Mouse (Mus musculus) left cerebral cortex, adult 11 months (tissue): Measurements from ENCODE around the gene Epha2.

Source experiments
- DNase-seq: peaks from one replicate; pipeline ENCODE4 v3.0.0; 2022; ENCODE audit warnings: low spot score

The Epha2 gene

DNA sequence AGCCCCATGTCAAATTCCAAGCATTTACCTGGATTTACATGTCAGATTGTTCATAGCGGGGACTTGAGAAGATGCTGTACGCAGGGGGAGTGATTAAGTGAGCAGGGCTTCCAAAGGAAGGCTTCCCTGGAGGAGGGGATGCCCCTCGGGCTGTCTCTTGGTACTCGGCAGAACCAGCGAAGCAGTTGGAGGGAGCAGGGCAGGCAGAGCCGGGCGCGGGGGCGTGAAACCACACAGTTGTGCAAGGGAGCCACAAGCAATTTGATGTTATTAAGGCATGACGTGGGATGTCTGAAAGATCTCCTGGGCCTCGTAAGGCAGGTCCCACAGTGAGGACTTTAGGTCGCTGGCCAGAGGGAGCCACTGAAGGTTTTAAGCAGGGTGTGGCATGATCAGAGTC, 28.9 kb downstream of the Epha2 start:
- DNase-seq: no peak

DNA sequence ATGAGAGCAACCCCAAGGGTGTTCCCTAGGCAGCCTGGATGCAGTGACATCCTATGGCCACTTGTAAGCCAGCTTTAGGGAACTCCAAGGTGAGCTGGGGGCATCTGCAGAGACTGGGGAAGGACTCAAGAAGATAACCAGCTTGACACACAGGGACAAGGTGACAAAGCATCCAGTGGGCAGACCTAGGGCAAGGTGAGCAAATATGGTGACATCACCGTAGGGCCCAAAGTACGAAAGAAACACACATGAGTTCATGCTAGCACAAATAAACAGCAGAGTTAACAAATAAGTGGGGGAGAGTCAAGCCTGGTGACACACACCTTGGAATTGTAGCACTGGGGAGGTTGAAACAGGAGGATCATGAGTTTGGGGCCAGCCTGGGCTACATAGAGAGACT, 30.4 kb downstream of the Epha2 start:
- no peak for DNase-seq

DNA sequence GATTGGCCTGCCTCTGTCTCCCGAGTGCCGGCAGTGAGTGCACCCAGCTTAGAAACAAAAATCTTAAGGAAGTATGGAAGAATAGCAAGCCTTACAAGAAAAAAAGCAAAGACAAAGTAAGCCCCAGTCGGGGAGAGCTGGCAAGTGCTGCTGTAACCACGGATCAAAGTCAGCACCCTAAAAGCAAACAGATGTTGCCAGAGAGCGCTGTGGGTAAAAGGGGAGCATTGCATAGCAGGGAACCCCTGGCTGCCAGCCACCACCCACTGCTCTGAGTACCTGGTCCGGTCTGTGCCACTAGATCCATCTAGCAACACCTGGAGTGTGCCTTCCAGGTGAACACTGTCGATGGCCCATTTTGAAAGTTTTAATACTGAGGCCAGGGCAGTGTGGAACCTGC, 31.2 kb downstream of the Epha2 start:
- no peak for DNase-seq

DNA sequence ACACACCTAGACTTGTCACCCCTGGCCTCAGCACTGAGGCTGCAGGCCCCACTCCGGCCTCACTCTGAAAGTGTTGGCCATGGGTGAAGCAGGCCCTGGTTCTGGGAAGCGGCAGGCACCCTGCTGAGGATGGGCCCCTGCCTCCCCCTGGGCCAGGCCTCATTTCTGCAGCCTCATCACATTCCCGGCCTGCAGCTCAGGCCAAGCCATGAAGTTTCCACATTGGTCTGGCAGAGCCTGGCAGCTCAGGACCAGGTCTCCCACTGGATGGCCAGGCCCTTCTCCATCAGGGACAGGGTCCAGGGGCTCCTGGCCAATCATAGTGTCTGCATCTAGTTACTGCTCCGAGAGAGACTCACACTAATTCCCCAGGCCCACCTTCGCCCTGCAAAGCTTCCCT, 33.7 kb downstream of the Epha2 start:
- no peak for DNase-seq

DNA sequence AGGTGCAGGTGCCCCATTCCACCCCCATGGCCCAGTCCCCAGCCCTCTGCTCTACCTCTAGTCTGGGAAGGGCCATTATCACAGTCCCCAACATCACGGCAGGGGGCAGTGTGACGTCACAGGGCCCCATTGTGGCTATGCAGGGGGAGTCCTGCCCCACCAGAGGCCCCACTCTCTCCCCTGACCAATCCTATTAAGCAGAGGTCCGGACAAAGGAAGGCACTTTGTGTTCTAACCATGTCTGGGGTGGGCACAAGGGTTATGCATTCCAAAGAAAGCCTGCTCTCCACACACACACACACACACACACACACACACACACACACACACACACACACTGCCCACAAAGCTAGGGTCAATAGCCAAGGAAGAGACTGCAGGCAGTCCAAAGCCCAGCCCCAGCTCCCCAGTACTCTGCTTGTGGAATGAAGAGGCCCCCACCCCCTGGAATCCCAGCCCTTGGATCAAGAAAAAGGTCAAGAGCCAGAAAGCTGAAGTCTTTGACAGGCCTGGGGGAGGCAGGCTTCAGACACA, 34.3 kb downstream of the Epha2 start:
- no peak for DNase-seq

DNA sequence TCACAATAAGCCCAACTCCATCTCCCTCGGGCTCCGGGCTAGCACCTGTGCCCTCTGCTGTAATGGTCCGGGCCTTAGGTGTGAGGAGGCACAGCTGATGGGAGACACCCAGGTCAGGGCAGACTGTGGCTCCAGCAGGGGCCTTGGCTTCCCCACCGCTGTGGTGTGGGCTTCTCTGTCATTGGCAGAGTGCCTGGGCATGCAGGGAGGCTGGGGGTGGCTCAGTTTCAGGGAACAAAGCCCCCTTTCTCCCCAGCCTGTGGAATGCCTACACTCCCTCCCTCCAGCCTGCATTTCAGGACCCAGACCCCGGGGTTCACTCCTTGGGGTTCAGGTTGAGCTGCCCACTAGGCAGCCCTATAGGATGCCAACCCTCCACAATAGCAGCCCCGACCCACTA, 35.2 kb downstream of the Epha2 start:
- no peak for DNase-seq

DNA sequence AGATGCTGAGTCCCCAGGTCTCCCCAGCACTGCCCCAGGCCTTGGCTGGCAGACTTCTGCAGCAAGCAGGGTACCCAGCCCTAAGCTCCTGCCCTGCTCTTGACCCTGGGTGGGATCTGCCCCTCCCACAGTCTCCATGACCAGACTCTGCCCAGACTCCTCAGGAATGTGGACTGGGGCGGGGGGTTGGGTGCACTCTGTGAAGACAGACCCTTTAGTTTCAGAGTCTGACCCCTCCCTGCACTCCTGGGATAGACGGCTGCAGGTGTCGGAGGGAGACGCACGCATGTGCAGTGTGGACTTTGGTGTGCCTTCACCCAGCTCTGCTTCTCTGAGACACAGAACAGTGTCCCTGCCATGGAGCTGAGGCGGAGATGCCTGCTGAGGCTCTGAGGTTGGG, 36.9 kb downstream of the Epha2 start:
- no peak for DNase-seq

DNA sequence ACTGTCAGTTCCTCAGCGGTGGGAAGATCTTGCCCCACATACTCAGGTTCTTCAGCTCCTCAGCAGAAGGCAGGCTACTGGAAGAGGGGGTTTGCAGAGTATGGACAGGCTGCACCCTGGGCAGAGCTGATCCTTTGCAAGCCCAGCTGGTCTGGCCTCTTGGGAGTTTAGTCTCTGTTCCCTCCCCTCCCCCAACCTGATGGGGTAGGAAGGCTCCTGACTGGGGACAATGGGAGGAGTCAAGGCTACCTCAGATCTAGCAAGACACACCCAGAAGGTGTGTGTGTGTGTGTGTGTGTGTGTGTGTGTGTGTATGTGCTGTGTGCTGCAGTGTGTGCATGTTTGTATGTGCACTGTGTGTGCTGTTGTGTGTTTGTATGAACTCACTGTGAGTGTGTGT, 37.8 kb downstream of the Epha2 start:
- no peak for DNase-seq

DNA sequence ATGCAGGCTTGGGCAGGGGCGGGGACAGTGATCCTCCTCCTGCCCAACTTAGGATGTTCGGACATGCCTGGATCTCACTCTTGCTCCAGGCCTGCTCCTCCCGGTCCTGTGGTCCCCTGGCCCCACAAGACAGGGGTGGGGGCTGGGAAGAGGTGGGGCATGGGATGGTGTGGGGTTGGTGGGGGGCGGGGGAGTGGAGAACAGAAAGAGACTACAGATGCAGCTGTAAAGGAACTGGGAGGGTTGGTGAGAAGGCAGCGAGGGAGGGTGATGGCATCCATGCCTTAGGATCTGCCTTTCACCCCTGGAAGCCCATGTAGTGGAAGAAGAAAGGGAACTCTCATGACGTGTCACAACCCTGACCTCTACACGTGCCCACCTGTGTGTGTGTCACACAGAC, 40.4 kb downstream of the Epha2 start:
- no peak for DNase-seq

DNA sequence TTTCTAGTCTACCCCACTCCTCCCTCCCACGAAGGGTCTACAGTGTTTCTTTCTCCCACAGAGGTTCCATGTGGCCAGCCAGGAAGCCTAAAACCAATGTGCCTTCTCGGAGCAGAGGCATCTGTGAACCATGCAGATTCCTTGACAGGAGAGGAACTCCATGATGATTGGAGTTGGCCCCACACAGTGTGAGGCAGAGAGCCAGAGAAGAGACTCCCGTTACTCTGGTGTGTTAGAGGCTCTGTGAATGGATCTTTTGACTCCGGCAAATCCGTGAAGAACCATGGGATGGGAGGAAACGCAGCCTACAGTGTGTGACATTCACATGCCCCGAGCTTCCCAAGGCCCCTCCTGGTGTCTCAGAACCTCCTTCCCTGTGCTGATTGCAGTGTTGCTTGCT, 42.5 kb downstream of the Epha2 start:
- no peak for DNase-seq

DNA sequence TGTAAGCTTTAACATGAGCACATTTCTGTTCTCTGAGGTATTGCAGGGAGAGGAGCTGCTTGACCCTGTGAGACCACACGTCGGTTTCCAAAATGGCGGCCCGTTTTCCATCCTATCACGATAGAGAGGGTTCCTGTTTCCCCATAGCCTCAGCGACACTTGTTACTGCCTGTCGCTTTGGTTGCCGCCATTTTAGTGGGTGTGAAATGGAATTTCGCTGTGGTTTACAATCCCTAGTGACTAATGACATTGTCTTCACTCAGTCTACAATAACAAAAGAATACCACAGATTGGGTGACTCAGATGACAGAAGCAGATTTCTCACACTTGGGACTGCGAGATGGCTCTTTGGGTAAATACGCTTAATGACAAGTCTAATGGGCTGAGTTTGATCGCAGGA, 44.2 kb downstream of the Epha2 start:
- DNase-seq: no peak

DNA sequence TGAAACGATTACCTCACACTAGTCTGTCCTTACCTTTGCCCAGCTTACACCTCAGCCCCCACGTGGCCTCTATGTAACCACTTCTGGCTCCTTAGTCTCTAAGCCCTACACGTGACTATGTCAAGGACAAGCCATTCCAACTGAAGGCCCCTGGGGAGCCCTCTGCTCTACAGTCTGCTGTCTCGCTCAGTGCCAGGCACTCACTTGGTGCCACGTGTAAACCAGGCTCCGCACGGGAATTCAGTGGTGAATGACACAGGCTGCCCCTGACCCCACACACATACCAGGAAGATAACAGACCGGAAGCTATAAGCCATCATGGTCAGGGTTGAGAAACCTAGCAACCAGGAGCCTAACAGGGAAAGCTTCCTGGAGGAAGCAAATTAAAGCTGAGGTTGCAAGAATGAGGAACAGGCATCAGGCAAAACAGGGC, 46.3 kb downstream of the Epha2 start:
- DNase-seq: no peak

DNA sequence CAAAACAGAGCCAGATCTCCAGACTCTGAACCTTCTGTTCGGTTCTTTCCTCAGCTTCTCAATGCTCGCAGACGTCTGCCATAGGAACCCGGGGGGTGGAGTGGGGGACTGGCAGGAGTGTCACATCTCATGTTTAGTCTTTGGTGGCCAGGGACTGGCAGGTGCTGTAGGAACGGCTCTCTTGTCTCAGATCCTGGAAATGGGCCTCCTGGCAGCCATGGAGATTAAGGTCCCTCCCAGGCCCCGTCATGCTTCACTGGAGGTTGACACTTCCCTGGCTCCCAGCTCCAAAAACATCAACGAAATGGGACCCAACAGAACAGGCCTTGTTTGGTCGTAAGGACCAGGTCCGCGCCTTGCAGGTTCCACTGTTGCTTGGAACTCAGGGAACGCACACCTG, 47.6 kb downstream of the Epha2 start:
- DNase-seq: no peak

DNA sequence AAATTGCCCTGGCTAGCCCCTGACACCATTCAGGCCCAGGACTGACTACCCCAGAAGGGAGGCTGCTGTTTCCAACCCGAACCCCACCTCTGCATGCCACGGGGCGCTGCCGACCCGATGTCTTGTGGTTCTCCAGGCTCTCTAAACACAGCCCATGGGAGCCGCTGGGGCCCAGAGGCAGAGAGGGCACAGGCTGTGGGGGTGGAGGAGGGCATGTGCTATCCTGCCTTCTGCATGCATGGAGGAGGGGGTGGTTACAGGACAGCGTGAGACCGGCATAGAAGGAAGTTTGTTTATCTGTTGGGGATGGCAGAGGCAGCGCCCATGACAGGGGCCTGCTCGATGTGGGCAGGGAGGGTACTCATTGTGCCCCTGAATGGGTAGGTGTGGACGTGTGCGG, 49.0 kb downstream of the Epha2 start:
- no peak for DNase-seq

DNA sequence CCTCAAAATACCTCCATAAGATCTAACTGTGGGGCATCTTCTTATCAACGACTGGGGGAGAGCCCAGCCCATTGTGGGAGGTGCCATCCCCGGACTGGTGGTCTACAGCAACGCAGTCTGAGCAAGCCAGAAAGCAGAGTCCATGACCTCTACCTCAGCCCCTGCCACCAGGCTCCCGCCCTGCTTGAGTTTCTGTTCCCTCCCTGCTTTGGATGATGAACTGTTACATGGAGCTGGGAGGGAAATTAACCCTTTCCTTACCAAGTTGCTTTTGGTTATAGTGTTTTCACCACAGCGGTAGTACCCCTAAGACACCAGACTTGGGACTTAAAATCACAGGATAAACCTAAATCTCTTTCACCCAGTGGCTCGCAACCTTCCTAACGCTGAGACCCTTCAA, 50.9 kb downstream of the Epha2 start:
- DNase-seq: no peak

DNA sequence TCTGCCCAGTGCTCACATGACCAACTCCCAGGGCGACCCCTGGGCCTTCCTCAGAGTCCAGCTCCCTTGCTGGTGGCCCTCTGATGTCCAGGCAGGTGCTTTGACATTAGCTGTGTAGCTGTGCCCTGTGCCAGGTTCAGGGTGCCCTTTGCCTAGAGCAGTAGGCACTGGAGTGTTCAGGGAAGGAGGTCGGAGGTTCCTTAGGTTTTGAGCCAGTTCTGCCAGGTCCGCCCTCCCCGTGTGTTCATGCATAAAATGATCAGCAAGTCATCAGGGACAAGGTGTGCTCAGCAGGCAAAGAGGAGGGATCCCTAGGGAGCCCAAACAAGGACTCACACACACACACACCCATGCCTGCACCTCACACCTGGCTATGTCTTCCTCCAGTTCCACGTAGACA, 51.9 kb downstream of the Epha2 start:
- no peak for DNase-seq

DNA sequence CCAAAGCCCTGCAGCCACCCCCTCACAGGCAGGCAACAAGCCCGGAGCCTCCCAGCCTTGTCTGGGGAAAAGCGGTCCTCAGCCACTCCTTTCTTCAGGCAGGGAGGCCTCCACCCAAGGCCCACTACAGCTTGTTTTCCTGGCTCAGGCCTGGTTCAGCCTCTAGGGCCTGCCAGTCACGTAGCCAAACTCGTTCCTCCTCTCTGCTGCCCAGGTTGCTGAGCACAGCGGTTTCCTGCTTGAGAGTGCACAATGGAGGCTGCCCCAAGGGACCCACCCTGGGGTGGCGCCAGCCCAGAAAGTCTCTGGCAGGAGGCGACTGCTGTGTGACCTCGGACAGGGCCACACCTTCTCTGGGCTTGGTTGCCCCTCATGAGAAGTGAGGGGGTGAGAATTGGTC, 52.8 kb downstream of the Epha2 start:
- DNase-seq: no peak

DNA sequence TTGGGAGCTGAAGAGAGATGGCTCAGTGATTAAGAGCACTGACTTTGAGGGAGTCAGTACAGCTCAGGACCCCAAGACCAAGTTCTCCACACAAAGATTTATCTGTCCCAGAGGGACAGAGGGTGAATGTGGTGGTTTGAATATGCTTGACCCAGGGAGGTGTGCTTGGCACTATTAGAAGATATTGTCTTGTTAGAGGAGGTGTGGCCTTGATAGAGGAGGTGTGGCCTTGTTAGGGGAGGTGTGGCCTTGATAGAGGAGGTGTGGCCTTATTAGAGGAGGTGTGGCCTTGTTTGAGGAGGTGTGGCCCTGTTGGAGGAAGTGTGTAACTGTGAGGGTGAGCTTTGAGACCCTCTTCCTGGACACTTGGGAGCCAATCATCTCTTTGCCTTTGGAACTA, 56.8 kb downstream of the Epha2 start:
- DNase-seq: no peak

DNA sequence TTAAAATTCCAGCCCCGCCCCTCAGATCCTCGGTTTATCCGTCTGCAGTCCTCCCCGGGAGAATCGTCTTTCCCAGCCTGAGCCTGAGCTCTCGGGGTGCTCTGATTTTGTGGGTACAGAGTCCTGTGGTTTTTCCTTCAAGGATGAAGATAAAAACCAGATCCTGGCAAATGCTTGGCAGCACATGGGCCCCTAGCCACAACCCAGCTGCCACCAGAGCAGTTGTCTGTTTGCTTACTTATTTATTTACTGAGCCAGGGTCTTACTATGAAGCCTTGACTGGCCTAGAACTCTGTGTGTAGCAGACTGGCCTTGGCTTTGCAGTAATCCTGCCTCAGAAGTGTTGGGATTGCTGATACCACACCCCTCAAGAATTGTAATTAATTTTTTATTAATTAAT, 58.2 kb downstream of the Epha2 start:
- no peak for DNase-seq

DNA sequence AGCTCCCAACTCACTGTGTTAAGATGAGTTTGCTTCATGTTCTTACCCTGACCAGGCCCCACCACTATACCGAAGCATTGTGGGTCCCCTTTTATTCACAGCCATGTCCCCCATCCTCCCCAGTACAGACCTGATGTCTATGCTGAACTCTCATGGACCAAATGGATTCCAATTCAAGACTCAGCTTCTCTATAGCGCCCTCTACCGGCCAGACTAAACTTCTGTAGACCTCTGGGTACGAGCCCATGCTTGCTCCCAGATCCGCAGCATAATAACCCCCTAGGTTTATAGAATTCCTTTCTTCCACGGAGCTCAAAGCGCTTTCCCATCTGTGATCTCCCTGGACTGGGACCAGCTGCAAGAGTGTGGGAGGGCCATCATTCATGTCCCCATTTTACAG, 59.8 kb downstream of the Epha2 start:
- no peak for DNase-seq

DNA sequence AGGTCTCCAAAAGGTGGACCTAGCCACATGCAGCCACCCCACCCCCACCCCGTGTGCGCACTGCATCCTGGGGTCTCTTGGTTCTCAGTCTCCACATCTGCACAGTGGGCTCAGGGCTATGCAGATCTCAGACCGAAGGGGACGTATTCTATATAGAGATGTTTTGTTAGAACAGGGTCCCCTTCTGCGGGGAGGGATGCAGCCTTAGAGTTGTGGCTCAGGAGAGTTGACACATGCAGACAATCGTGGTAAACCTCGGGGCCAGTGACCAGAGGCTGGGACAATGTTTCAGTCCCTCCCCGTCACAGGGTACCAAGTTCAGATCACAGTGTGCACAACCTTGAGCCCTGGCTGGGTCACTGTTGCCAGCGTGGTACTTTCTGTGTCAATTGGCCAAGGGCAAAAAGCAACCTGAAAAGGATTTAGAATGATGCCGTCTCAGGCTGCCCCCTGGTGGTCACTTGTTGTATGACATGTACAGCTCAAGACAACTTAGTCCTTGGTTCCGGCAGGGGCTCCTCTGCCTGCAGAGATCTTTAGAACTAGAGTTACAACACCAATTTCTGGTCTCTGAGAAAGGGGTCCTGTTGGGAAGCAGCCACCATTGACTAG, 62.0 kb downstream of the Epha2 start:
- DNase-seq: peak; percentile 24

DNA sequence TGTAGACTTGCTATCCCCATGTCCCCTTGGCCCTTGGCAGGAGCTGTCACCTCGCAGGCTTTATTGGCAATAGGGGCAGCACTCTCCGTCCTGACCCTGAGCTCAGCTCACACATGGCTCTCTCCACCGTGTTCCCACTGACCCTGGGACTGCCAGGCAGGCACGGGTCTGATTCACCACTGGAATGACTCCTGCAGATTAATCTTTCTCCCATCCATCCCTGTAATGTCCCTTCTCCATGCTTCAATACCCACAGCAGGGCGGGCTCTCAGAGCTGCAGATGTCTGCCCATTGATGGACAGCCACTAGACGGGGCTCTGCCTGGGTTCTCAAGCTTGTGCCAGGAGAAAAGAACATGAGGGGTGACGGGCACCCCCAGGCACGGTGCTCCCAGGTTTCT, 64.1 kb downstream of the Epha2 start:
- DNase-seq: no peak

DNA sequence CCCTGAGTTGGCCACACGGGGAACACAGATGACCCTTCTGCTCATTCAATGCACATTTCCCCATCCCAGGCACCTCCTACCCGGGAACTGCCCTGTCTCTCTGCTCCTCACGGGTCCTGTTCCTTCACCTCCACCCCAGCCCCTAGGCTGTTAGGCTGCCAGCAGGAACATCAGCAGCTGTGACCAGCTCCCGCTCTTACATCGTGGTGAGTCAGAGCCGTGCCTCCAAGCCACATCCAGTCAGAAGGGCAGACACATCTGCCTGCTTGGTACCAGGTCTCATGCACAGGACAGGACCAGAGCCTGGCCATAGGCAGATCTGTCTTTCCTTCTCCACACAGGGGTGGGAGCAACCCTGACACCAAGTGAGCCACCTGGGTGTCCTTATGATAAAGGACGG, 64.8 kb downstream of the Epha2 start:
- DNase-seq: no peak

DNA sequence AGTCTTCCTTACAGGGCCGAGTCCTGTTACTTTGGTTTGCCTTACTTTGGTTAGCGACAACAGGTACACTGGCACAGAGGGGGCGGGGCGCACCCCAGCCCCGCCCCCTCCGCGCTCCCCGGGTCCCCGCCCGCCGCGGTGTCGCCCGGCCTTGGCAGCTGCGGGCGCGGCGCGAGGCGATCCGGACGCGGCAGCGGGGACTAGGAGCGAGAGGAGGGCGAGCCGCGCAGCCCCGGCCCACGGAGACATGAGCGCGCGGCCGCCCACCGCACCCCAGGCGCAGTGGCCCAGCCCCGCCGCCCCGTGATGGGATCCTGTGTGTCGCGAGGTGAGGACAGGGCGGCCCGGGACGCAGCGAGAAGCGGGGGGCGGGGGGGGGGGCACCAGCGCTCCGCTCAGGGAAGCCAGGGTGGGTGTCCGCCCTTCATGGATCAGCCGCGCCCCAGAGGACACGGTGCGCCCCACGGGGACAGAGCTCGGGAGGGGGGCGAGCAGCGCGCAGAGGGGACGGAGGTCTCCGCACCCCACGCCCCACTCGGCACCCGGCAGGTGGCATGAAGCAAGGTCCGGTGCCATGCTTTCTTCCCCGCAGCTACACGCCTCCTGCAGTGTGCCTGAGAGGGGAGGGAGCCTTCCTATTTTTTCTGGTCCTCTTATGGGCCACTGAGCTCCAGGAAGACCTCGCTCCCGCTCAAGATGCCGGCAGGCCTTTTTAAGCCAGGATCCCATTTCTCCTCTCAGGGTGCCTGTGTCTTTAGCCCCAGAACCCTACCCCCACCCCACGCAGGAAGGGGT, 67.2 kb downstream of the Epha2 start, which contains the start of gene Fam131c:
TSS of gene Fam131c (plus strand) at position 224 of the 795 bp plus-strand sequence.
- no peak for DNase-seq
